Mouse (Mus musculus): ENCODE data around the gene Coil.
"Not testable (repeated sequence)": the region's sequence is repeated elsewhere in the genome, so short reads cannot be mapped to it uniquely, and the experiment has no call there.

Gene Coil

GRCm38 (mm10) chr11:89006404-89006803, 36.4 kb downstream of the Coil start:
- DNase-seq (ENCODE audit: low read depth) = no peak

GRCm38 (mm10) chr11:89007582-89007981, 37.5 kb downstream of the Coil start:
- DNase-seq (ENCODE audit: low read depth) = no peak

- DNase-seq (ENCODE audit: low read depth) = no peak
These were observed 39.0 kb downstream of the Coil start for GRCm38 (mm10) chr11:89009066-89009465.

- DNase-seq (ENCODE audit: low read depth) = no peak
These were observed 39.4 kb downstream of the Coil start for GRCm38 (mm10) chr11:89009496-89009895.

GRCm38 (mm10) chr11:89012241-89012640, 42.2 kb downstream of the Coil start:
- no peak for DNase-seq (ENCODE audit: low read depth)

GRCm38 (mm10) chr11:89017514-89018182, 47.6 kb downstream of the Coil start:
- no peak for DNase-seq (ENCODE audit: low read depth)

- DNase-seq (ENCODE audit: low read depth) = no peak
These were observed 50.7 kb downstream of the Coil start for GRCm38 (mm10) chr11:89020681-89021305.

- DNase-seq (ENCODE audit: low read depth) = no peak
These were observed 51.6 kb downstream of the Coil start for GRCm38 (mm10) chr11:89021687-89022086.

GRCm38 (mm10) chr11:89022120-89022731, 52.2 kb downstream of the Coil start:
- DNase-seq (ENCODE audit: low read depth) = peak; percentile 76

GRCm38 (mm10) chr11:89023477-89023876, 53.4 kb downstream of the Coil start:
- DNase-seq (ENCODE audit: low read depth) = no peak

GRCm38 (mm10) chr11:89024181-89024881, 54.3 kb downstream of the Coil start:
- peak; percentile 88 for DNase-seq (ENCODE audit: low read depth)

GRCm38 (mm10) chr11:89025603-89026002, 55.6 kb downstream of the Coil start:
- no peak for DNase-seq (ENCODE audit: low read depth)

GRCm38 (mm10) chr11:89026117-89026516, 56.1 kb downstream of the Coil start:
- DNase-seq (ENCODE audit: low read depth) = no peak

- DNase-seq (ENCODE audit: low read depth) = peak; percentile 53
These were observed 57.9 kb downstream of the Coil start for GRCm38 (mm10) chr11:89027955-89028361.

- DNase-seq (ENCODE audit: low read depth) = peak; percentile 39
These were observed 58.9 kb downstream of the Coil start for GRCm38 (mm10) chr11:89028871-89029405.

GRCm38 (mm10) chr11:89030552-89030951, 60.5 kb downstream of the Coil start:
- no peak for DNase-seq (ENCODE audit: low read depth)

- no peak for DNase-seq (ENCODE audit: low read depth)
These were observed 61.1 kb downstream of the Coil start for GRCm38 (mm10) chr11:89031189-89031588.

GRCm38 (mm10) chr11:89034592-89034991, 64.5 kb downstream of the Coil start:
- no peak for DNase-seq (ENCODE audit: low read depth)

- DNase-seq (ENCODE audit: low read depth) = no peak
These were observed 65.5 kb downstream of the Coil start for GRCm38 (mm10) chr11:89035552-89035951.

GRCm38 (mm10) chr11:89038496-89038895, 68.4 kb downstream of the Coil start:
- DNase-seq (ENCODE audit: low read depth) = no peak

GRCm38 (mm10) chr11:89039325-89039724, 69.3 kb downstream of the Coil start:
- peak; percentile 85 for DNase-seq (ENCODE audit: low read depth)

- not testable (repeated sequence) for DNase-seq (ENCODE audit: low read depth)
These were observed 71.0 kb downstream of the Coil start for GRCm38 (mm10) chr11:89041073-89041472.

Measured in naive thymus-derived CD4-positive, alpha-beta T cell, adult 2 months (primary cell).